Mouse (Mus musculus): Measurements from ENCODE around the gene Gm27029. TPM values are rescaled to one million over a fixed set of nuclear protein-coding genes. Genes with fewer than 3 reads are reported as not detected.
A peak's percentile ranks its signal among the peaks of the same experiment; 100 is the strongest.

Gm27029 gene
- polyA plus RNA-seq, 1 experiment from 2014 or later = 7.6 TPM

GRCm38 (mm10) chr11:101465869-101466551, 41.4 kb upstream of the Gm27029 start, which contains the start of gene Vat1:
Gene Vat1 (minus strand): TSS chr11:101466230.
- H3K36me3 ChIP-seq (ENCODE audit: poor library complexity, severe bottlenecking) = peaks cover 28% of the 10 kb centered on the region
- 2% methylated on average over 54 of the region's 60 CpGs for WGBS
- peak within 1 kb of the TSS; percentile 77 for H3K27ac ChIP-seq
- peak within 1 kb of the TSS; percentile 85 for H3K4me2 ChIP-seq
- no peaks in the 10 kb centered on the region for H3K27me3 ChIP-seq
- peak; percentile 67 for ATAC-seq
- peak within 1 kb of the TSS; percentile 75 for H3K9ac ChIP-seq
- H3K4me1 ChIP-seq = peaks cover 62% of the 10 kb centered on the region
- H3K4me3 ChIP-seq = peak within 1 kb of the TSS; percentile 88
- H3K9me3 ChIP-seq (replicated peaks) = no peaks in the 10 kb centered on the region

GRCm38 (mm10) chr11:101465101-101465868, 40.7 kb upstream of the Gm27029 start:
- Histone ChIP-seq H3K4me3 (peak overlapping the region; percentile 88), H3K9ac (peak overlapping the region; percentile 75), H3K36me3 (ENCODE audit: poor library complexity, severe bottlenecking) (peaks cover 28% of the 10 kb centered on the region), H3K27me3 (no peaks in the 10 kb centered on the region), H3K4me2 (peak overlapping the region; percentile 76), H3K9me3 (replicated peaks) (no peaks in the 10 kb centered on the region), H3K27ac (peak overlapping the region; percentile 77), H3K4me1 (peaks cover 55% of the 10 kb centered on the region)
- under 1% methylated on average over 51 of the region's 51 CpGs for WGBS
- ATAC-seq = peak; percentile 48

GRCm38 (mm10) chr11:101464211-101465100, 39.9 kb upstream of the Gm27029 start, which contains the start of gene Rnd2:
Gene Rnd2 (plus strand): TSS chr11:101464999.
- H3K9ac ChIP-seq = peak within 1 kb of the TSS; percentile 75
- H3K4me1 ChIP-seq = peaks cover 49% of the 10 kb centered on the region
- peak within 1 kb of the TSS; percentile 76 for H3K4me2 ChIP-seq
- peak within 1 kb of the TSS; percentile 77 for H3K27ac ChIP-seq
- WGBS = 16% methylated on average over 12 of the region's 12 CpGs
- ATAC-seq = no peak
- H3K27me3 ChIP-seq = no peaks in the 10 kb centered on the region
- H3K9me3 ChIP-seq (replicated peaks) = no peaks in the 10 kb centered on the region
- peaks cover 36% of the 10 kb centered on the region for H3K36me3 ChIP-seq (ENCODE audit: poor library complexity, severe bottlenecking)
- peak within 1 kb of the TSS; percentile 88 for H3K4me3 ChIP-seq

GRCm38 (mm10) chr11:101462583-101463440, 38.2 kb upstream of the Gm27029 start:
- WGBS = 39% methylated on average over 13 of the region's 13 CpGs
- peak overlapping the region; percentile 51; the same call in 1 of the 2 replicates for H3K27ac ChIP-seq
- H3K4me3 ChIP-seq = peak overlapping the region; percentile 88

GRCm38 (mm10) chr11:101462141-101462540, 37.5 kb upstream of the Gm27029 start:
- peak overlapping the region; percentile 51; the same call in 1 of the 2 replicates for H3K27ac ChIP-seq

More at GRCm38 (mm10) chr11:101462583-101463440, 38.2 kb upstream of the Gm27029 start:
- H3K27me3 ChIP-seq = no peaks in the 10 kb centered on the region
- ATAC-seq = no peak
- H3K4me2 ChIP-seq = peak overlapping the region; percentile 76
- H3K4me1 ChIP-seq = peaks cover 44% of the 10 kb centered on the region
- H3K36me3 ChIP-seq (ENCODE audit: poor library complexity, severe bottlenecking) = peaks cover 52% of the 10 kb centered on the region
- 0 out of 2 replicates have a peak overlapping the region, but pooled peaks have one; percentile 75 for H3K9ac ChIP-seq
- no peaks in the 10 kb centered on the region for H3K9me3 ChIP-seq (replicated peaks)

GRCm38 (mm10) chr11:101460321-101460720, 35.7 kb upstream of the Gm27029 start:
- H3K27me3 ChIP-seq = no peaks in the 10 kb centered on the region
- H3K27ac ChIP-seq = no peak overlapping the region
- H3K4me1 ChIP-seq = peaks cover 27% of the 10 kb centered on the region
- H3K4me2 ChIP-seq = no peak overlapping the region
- 89% methylated on average over 15 of the region's 15 CpGs for WGBS
- no peaks in the 10 kb centered on the region for H3K9me3 ChIP-seq (replicated peaks)
- ATAC-seq = no peak
- H3K36me3 ChIP-seq (ENCODE audit: poor library complexity, severe bottlenecking) = peaks cover 62% of the 10 kb centered on the region
- H3K9ac ChIP-seq = no peak overlapping the region
- no peak overlapping the region for H3K4me3 ChIP-seq

More at GRCm38 (mm10) chr11:101462141-101462540, 37.5 kb upstream of the Gm27029 start:
- no peak overlapping the region for H3K9ac ChIP-seq
- ATAC-seq = no peak
- 76% methylated on average over 14 of the region's 14 CpGs for WGBS
- H3K9me3 ChIP-seq (replicated peaks) = no peaks in the 10 kb centered on the region
- H3K36me3 ChIP-seq (ENCODE audit: poor library complexity, severe bottlenecking) = peaks cover 59% of the 10 kb centered on the region
- peaks cover 37% of the 10 kb centered on the region for H3K4me1 ChIP-seq
- H3K4me2 ChIP-seq = peak overlapping the region; percentile 76
- no peak overlapping the region for H3K4me3 ChIP-seq
- H3K27me3 ChIP-seq = no peaks in the 10 kb centered on the region

- peaks cover 33% of the 10 kb centered on the region for H3K4me1 ChIP-seq
- H3K36me3 ChIP-seq (ENCODE audit: poor library complexity, severe bottlenecking) = peaks cover 62% of the 10 kb centered on the region
- no peaks in the 10 kb centered on the region for H3K9me3 ChIP-seq (replicated peaks)
- no peak overlapping the region for H3K4me3 ChIP-seq
- no peak overlapping the region for H3K9ac ChIP-seq
- no peak overlapping the region for H3K27ac ChIP-seq
- no peak overlapping the region for H3K4me2 ChIP-seq
- no peaks in the 10 kb centered on the region for H3K27me3 ChIP-seq
- ATAC-seq = no peak
- WGBS = 50% methylated on average over 6 of the region's 6 CpGs
These were observed 35.1 kb upstream of the Gm27029 start for GRCm38 (mm10) chr11:101459716-101460115.

- Histone ChIP-seq H3K27ac (no peak overlapping the region), H3K4me1 (peaks cover 24% of the 10 kb centered on the region), H3K36me3 (ENCODE audit: poor library complexity, severe bottlenecking) (peaks cover 62% of the 10 kb centered on the region), H3K9me3 (replicated peaks) (no peaks in the 10 kb centered on the region), H3K4me2 (no peak overlapping the region), H3K9ac (no peak overlapping the region), H3K4me3 (no peak overlapping the region), H3K27me3 (no peaks in the 10 kb centered on the region)
- 88% methylated on average over 12 of the region's 12 CpGs for WGBS
- no peak for ATAC-seq
These were observed 33.6 kb upstream of the Gm27029 start for GRCm38 (mm10) chr11:101458217-101458616.

GRCm38 (mm10) chr11:101457631-101458030, 33.0 kb upstream of the Gm27029 start:
- Histone ChIP-seq H3K4me3 (no peak overlapping the region), H3K27ac (no peak overlapping the region), H3K4me2 (no peak overlapping the region), H3K4me1 (peaks cover 19% of the 10 kb centered on the region), H3K9me3 (replicated peaks) (no peaks in the 10 kb centered on the region), H3K27me3 (no peaks in the 10 kb centered on the region), H3K36me3 (ENCODE audit: poor library complexity, severe bottlenecking) (peaks cover 57% of the 10 kb centered on the region), H3K9ac (no peak overlapping the region)
- 91% methylated on average over 9 of the region's 9 CpGs for WGBS
- no peak for ATAC-seq

GRCm38 (mm10) chr11:101455627-101456026, 31.0 kb upstream of the Gm27029 start:
- no peak for ATAC-seq
- Histone ChIP-seq H3K9ac (no peak overlapping the region), H3K4me1 (peaks cover 11% of the 10 kb centered on the region), H3K4me3 (no peak overlapping the region), H3K9me3 (replicated peaks) (no peaks in the 10 kb centered on the region), H3K36me3 (ENCODE audit: poor library complexity, severe bottlenecking) (peaks cover 38% of the 10 kb centered on the region), H3K27me3 (no peaks in the 10 kb centered on the region), H3K4me2 (no peak overlapping the region), H3K27ac (no peak overlapping the region)
- WGBS = 94% methylated on average over 7 of the region's 7 CpGs

GRCm38 (mm10) chr11:101454702-101455101, 30.1 kb upstream of the Gm27029 start:
- Histone ChIP-seq H3K9ac (no peak overlapping the region), H3K4me3 (no peak overlapping the region), H3K27ac (peak overlapping the region; percentile 22), H3K27me3 (no peaks in the 10 kb centered on the region), H3K36me3 (ENCODE audit: poor library complexity, severe bottlenecking) (peaks cover 29% of the 10 kb centered on the region), H3K4me1 (peaks cover 11% of the 10 kb centered on the region), H3K9me3 (replicated peaks) (no peaks in the 10 kb centered on the region), H3K4me2 (peak overlapping the region; percentile 15)
- WGBS = 15% methylated on average over 6 of the region's 6 CpGs
- ATAC-seq = peak; percentile 48; the same call in 1 of the 2 replicates
